Mouse (Mus musculus) lung, embryonic 15.5 days (tissue): Measurements from ENCODE around the gene Hist1h2ba. TPM values are rescaled to one million over a fixed set of nuclear protein-coding genes. Genes with fewer than 3 reads are reported as not detected.
A peak's percentile ranks its signal among the peaks of the same experiment; 100 is the strongest.

Experiments used
- ATAC-seq: fragments of 200-750 bp; cut with Nextera tagmentation; 2 replicates; pipeline ENCODE4 v1.8.0; 2017; ENCODE audit warnings: moderate number of reproducible peaks, borderline replicate concordance; ENCODE audit not compliant: low FRiP score, low TSS enrichment; ENCODE audit errors: extremely low read depth
- H3K27ac ChIP-seq: fragments of 300-500 bp; sonication (generic); 2 replicates; pipeline ENCODE4 v1.5.1; 2015; ENCODE audit warnings: moderate library complexity, mild to moderate bottlenecking, inconsistent platforms
- H3K27me3 ChIP-seq: fragments of 300-500 bp; sonication (generic); 2 replicates; pipeline ENCODE4 v1.6.1; 2015; ENCODE audit warnings: inconsistent platforms
- H3K36me3 ChIP-seq: fragments of 300-500 bp; sonication (generic); 2 replicates; pipeline ENCODE4 v1.6.1; 2015; ENCODE audit warnings: inconsistent platforms
- H3K4me1 ChIP-seq: fragments of 300-500 bp; sonication (generic); 2 replicates; pipeline ENCODE4 v1.6.1; 2015; ENCODE audit warnings: inconsistent platforms
- H3K4me2 ChIP-seq: fragments of 300-500 bp; sonication (generic); 2 replicates; pipeline ENCODE4 v1.6.1; 2015; ENCODE audit warnings: inconsistent platforms, mild to moderate bottlenecking, moderate library complexity
- H3K4me3 ChIP-seq: fragments of 300-500 bp; sonication (generic); 2 replicates; pipeline ENCODE4 v1.5.1; 2015; ENCODE audit warnings: mild to moderate bottlenecking, inconsistent platforms
- H3K9ac ChIP-seq: fragments of 300-500 bp; sonication (generic); 2 replicates; pipeline ENCODE4 v1.6.1; 2015; ENCODE audit warnings: inconsistent platforms
- H3K9me3 ChIP-seq: fragments of 300-500 bp; sonication (generic); 2 replicates; pipeline ENCODE4 v1.6.1; 2016; ENCODE audit warnings: inconsistent platforms
- WGBS: fragments of 180-500 bp; shearing (Covaris S2); methylation state at CpG from one replicate; pipeline ENCODE4 v1.1.7; 2015; 5-methylcytosine and 5-hydroxymethylcytosine counted together
- polyA plus RNA-seq: library from polyadenylated mRNA; unstranded; fragments of >200 nt; fragmentation: Nextera tagmentation; extraction: Ambion mirVana; gene quantifications from 2 replicates; pipeline ENCODE4 v1.2.1, GENCODE M21; 2015

The Hist1h2ba gene
- not detected in 2 replicates for polyA plus RNA-seq

- H3K27me3 ChIP-seq, result no peaks in the 10 kb centered on the region
- H3K27ac ChIP-seq, result no peak within 1 kb of the TSS
- WGBS, result 89% methylated on average over 39 of the region's 39 CpGs
- no peaks in the 10 kb centered on the region for H3K36me3 ChIP-seq
- H3K4me2 ChIP-seq, result no peak within 1 kb of the TSS
- ATAC-seq, result no peak
- H3K9ac ChIP-seq, result no peak within 1 kb of the TSS
- H3K9me3 ChIP-seq, result no peaks in the 10 kb centered on the region
- H3K4me1 ChIP-seq, result peaks cover 2% of the 10 kb centered on the region
- no peak within 1 kb of the TSS for H3K4me3 ChIP-seq
Measured at GRCm38 (mm10) chr13:23933421-23934210, at the start of gene Hist1h2ba. Gene Hist1h2ba, minus strand, starts transcription at chr13:23934156.

- H3K36me3 ChIP-seq, result no peaks in the 10 kb centered on the region
- WGBS, result 35% methylated on average over 5 of the region's 5 CpGs
- H3K4me3 ChIP-seq, result no peak overlapping the region
- no peaks in the 10 kb centered on the region for H3K9me3 ChIP-seq
- H3K9ac ChIP-seq, result no peak overlapping the region
- 0 out of 2 replicates have a peak overlapping the region, but pooled peaks have one; percentile 4 for H3K27ac ChIP-seq
- no peaks in the 10 kb centered on the region for H3K4me1 ChIP-seq
- H3K4me2 ChIP-seq, result no peak overlapping the region
- no peak for ATAC-seq
- no peaks in the 10 kb centered on the region for H3K27me3 ChIP-seq
Measured at GRCm38 (mm10) chr13:23972271-23972670, 38.3 kb upstream of the Hist1h2ba start.

- no peaks in the 10 kb centered on the region for H3K9me3 ChIP-seq
- H3K27ac ChIP-seq, result no peak overlapping the region
- H3K4me2 ChIP-seq, result no peak overlapping the region
- H3K9ac ChIP-seq, result no peak overlapping the region
- H3K4me3 ChIP-seq, result no peak overlapping the region
- WGBS, result 48% methylated on average over 2 of the region's 2 CpGs
- ATAC-seq, result no peak
- H3K36me3 ChIP-seq, result no peaks in the 10 kb centered on the region
- no peaks in the 10 kb centered on the region for H3K27me3 ChIP-seq
- H3K4me1 ChIP-seq, result no peaks in the 10 kb centered on the region
Measured at GRCm38 (mm10) chr13:23971870-23972269, 37.9 kb upstream of the Hist1h2ba start.

- H3K9ac ChIP-seq, result no peak overlapping the region
- ATAC-seq, result no peak
- no peaks in the 10 kb centered on the region for H3K27me3 ChIP-seq
- no peaks in the 10 kb centered on the region for H3K4me1 ChIP-seq
- 80% methylated on average over 2 of the region's 2 CpGs for WGBS
- H3K4me3 ChIP-seq, result no peak overlapping the region
- H3K36me3 ChIP-seq, result no peaks in the 10 kb centered on the region
- H3K27ac ChIP-seq, result no peak overlapping the region
- H3K9me3 ChIP-seq, result no peaks in the 10 kb centered on the region
- H3K4me2 ChIP-seq, result no peak overlapping the region
Measured at GRCm38 (mm10) chr13:23964909-23965308, 31.0 kb upstream of the Hist1h2ba start.

- Histone ChIP-seq H3K4me3 (no peak overlapping the region), H3K4me1 (no peaks in the 10 kb centered on the region), H3K36me3 (no peaks in the 10 kb centered on the region), H3K27ac (no peak overlapping the region), H3K4me2 (no peak overlapping the region), H3K9ac (no peak overlapping the region), H3K27me3 (no peaks in the 10 kb centered on the region), H3K9me3 (no peaks in the 10 kb centered on the region)
- WGBS, result 8% methylated on average over 2 of the region's 2 CpGs
- ATAC-seq, result no peak
Measured at GRCm38 (mm10) chr13:23959776-23960175, 25.8 kb upstream of the Hist1h2ba start.

GRCm38 (mm10) chr13:23950928-23951327 is 17.0 kb upstream of the Hist1h2ba start:
- H3K27me3 ChIP-seq, result no peaks in the 10 kb centered on the region
- no peak overlapping the region for H3K27ac ChIP-seq
- no peak overlapping the region for H3K4me2 ChIP-seq
- ATAC-seq, result no peak
- H3K4me3 ChIP-seq, result no peak overlapping the region
- WGBS, result 62% methylated on average over 3 of the region's 3 CpGs
- no peaks in the 10 kb centered on the region for H3K4me1 ChIP-seq
- no peaks in the 10 kb centered on the region for H3K36me3 ChIP-seq
- no peak overlapping the region for H3K9ac ChIP-seq
- no peaks in the 10 kb centered on the region for H3K9me3 ChIP-seq

GRCm38 (mm10) chr13:23949484-23950246 is 15.7 kb upstream of the Hist1h2ba start:
- no peak overlapping the region for H3K4me3 ChIP-seq
- H3K27ac ChIP-seq, result no peak overlapping the region
- no peak for ATAC-seq
- no peak overlapping the region for H3K4me2 ChIP-seq
- H3K9me3 ChIP-seq, result no peaks in the 10 kb centered on the region
- no peaks in the 10 kb centered on the region for H3K27me3 ChIP-seq
- H3K9ac ChIP-seq, result no peak overlapping the region
- H3K36me3 ChIP-seq, result no peaks in the 10 kb centered on the region
- H3K4me1 ChIP-seq, result no peaks in the 10 kb centered on the region
- WGBS, result 56% methylated on average over 14 of the region's 14 CpGs

GRCm38 (mm10) chr13:23946254-23946653 is 12.3 kb upstream of the Hist1h2ba start:
- Histone ChIP-seq H3K27ac (no peak overlapping the region), H3K9ac (no peak overlapping the region), H3K4me2 (no peak overlapping the region), H3K36me3 (no peaks in the 10 kb centered on the region), H3K4me1 (no peaks in the 10 kb centered on the region), H3K4me3 (no peak overlapping the region), H3K9me3 (no peaks in the 10 kb centered on the region), H3K27me3 (no peaks in the 10 kb centered on the region)
- 28% methylated on average over 2 of the region's 2 CpGs for WGBS
- no peak for ATAC-seq

GRCm38 (mm10) chr13:23942861-23943260 is 8.9 kb upstream of the Hist1h2ba start:
- no peaks in the 10 kb centered on the region for H3K4me1 ChIP-seq
- H3K9ac ChIP-seq, result no peak overlapping the region
- no peaks in the 10 kb centered on the region for H3K9me3 ChIP-seq
- no peak overlapping the region for H3K27ac ChIP-seq
- no peak overlapping the region for H3K4me3 ChIP-seq
- no peaks in the 10 kb centered on the region for H3K36me3 ChIP-seq
- no peak overlapping the region for H3K4me2 ChIP-seq
- ATAC-seq, result no peak
- WGBS, result 51% methylated on average over 2 of the region's 2 CpGs
- no peaks in the 10 kb centered on the region for H3K27me3 ChIP-seq

GRCm38 (mm10) chr13:23940291-23940690 is 6.3 kb upstream of the Hist1h2ba start:
- Histone ChIP-seq H3K27me3 (no peaks in the 10 kb centered on the region), H3K4me3 (no peak overlapping the region), H3K9me3 (no peaks in the 10 kb centered on the region), H3K4me2 (no peak overlapping the region), H3K36me3 (no peaks in the 10 kb centered on the region), H3K9ac (no peak overlapping the region), H3K27ac (0 out of 2 replicates have a peak overlapping the region, but pooled peaks have one; percentile 12), H3K4me1 (no peaks in the 10 kb centered on the region)
- WGBS, result 38% methylated on average over 6 of the region's 6 CpGs
- no peak; the same call in 1 of the 2 replicates for ATAC-seq

GRCm38 (mm10) chr13:23938699-23939098 is 4.7 kb upstream of the Hist1h2ba start:
- Histone ChIP-seq H3K4me3 (no peak overlapping the region), H3K36me3 (no peaks in the 10 kb centered on the region), H3K4me2 (no peak overlapping the region), H3K27ac (no peak overlapping the region), H3K9ac (no peak overlapping the region), H3K4me1 (no peaks in the 10 kb centered on the region), H3K27me3 (no peaks in the 10 kb centered on the region), H3K9me3 (no peaks in the 10 kb centered on the region)
- ATAC-seq, result no peak
- WGBS, result 86% methylated on average over 1 of the region's 1 CpGs

GRCm38 (mm10) chr13:23934211-23934520 is 210 bp upstream of the Hist1h2ba start, which contains the start of gene Hist1h2aa:
Gene Hist1h2aa, plus strand, starts transcription at chr13:23934462.
- WGBS, result 86% methylated on average over 10 of the region's 10 CpGs
- H3K9me3 ChIP-seq, result no peaks in the 10 kb centered on the region
- H3K9ac ChIP-seq, result no peak within 1 kb of the TSS
- H3K4me3 ChIP-seq, result no peak within 1 kb of the TSS
- no peak within 1 kb of the TSS for H3K27ac ChIP-seq
- H3K36me3 ChIP-seq, result no peaks in the 10 kb centered on the region
- H3K4me1 ChIP-seq, result no peaks in the 10 kb centered on the region
- H3K27me3 ChIP-seq, result no peaks in the 10 kb centered on the region
- H3K4me2 ChIP-seq, result no peak within 1 kb of the TSS
- ATAC-seq, result no peak
